In genomic region chr9:116511450-116511849, GRCm38 (mm10) we compare ENCODE assay signal across 9 mouse cellular contexts.
A peak's percentile ranks its signal among the peaks of the same experiment; 100 is the strongest.
DNase-seq lines count a peak whose midpoint lies in the region; ATAC-seq lines count a peak whose summit lies in the region.
"Had no signal": no experiment of that assay in that cellular context is flagged by ENCODE, and none has a peak within 500 bp of the region (broad histone marks: within the 10 kb centered on the region; RNA-seq: fewer than 3 reads in every experiment).

No protein-coding gene starts in this region.

- no peak overlapping the region for H3K4me2 ChIP-seq in midbrain, embryonic 11.5 days
- H3K4me2 ChIP-seq in forebrain, embryonic 13.5 days: no peak overlapping the region
- H3K4me2 ChIP-seq: liver, embryonic 13.5 days had no signal

- intact Hi-C loops in heart, postnatal 36 days (cut with DNase I): loop anchor here (2.0 kb wide), 2 partner anchors 41 to 85 kb away; no protein-coding TSS in a partner anchor

- no peak for ATAC-seq in midbrain, embryonic 11.5 days (ENCODE audit: low FRiP score)
- ATAC-seq in common myeloid progenitor, adult 5-6 weeks (replicated peaks; ENCODE audit: low read depth, poor library complexity, severe bottlenecking): 0 out of 2 replicates have a peak, but pooled peaks have one; percentile 42
- ATAC-seq in megakaryocyte, adult 5-6 weeks (ENCODE audit: poor library complexity, severe bottlenecking): peak; percentile 56
- no peak for ATAC-seq in forebrain, embryonic 13.5 days

- no peak overlapping the region for H3K9ac ChIP-seq in midbrain, embryonic 11.5 days (ENCODE audit: low read length)
- H3K9ac ChIP-seq in forebrain, embryonic 13.5 days: no peak overlapping the region
- H3K9ac ChIP-seq: liver, embryonic 13.5 days had no signal

- peak; percentile 4 to 30 for DNase-seq in heart, adult 18-20 months
- no peak for DNase-seq in heart, postnatal 36 days
- peak; percentile 86 for DNase-seq in midbrain, embryonic 11.5 days (ENCODE audit: low spot score, missing footprints)
- DNase-seq in midbrain, embryonic 10.5 days (ENCODE audit: low spot score): no peak
- DNase-seq in urinary bladder, postnatal 25 days (ENCODE audit: low spot score): no peak
- DNase-seq: liver, embryonic 13.5 days had no signal

- H3K4me3 ChIP-seq in midbrain, embryonic 11.5 days (ENCODE audit: low read depth, low read length): no peak overlapping the region
- no peak overlapping the region for H3K4me3 ChIP-seq in midbrain, embryonic 10.5 days
- H3K4me3 ChIP-seq in forebrain, embryonic 13.5 days: no peak overlapping the region
- H3K4me3 ChIP-seq: liver, embryonic 13.5 days had no signal

- no peaks in the 10 kb centered on the region for H3K36me3 ChIP-seq in midbrain, embryonic 11.5 days (ENCODE audit: control insufficient read depth, insufficient read depth, low read length)
- H3K36me3 ChIP-seq in midbrain, embryonic 10.5 days: no peaks in the 10 kb centered on the region
- H3K36me3 ChIP-seq in forebrain, embryonic 13.5 days (ENCODE audit: poor library complexity, severe bottlenecking): no peaks in the 10 kb centered on the region
- H3K36me3 ChIP-seq: liver, embryonic 13.5 days had no signal

- 62% methylated on average over 3 of the region's 3 CpGs for WGBS in midbrain, embryonic 11.5 days
- WGBS in midbrain, embryonic 10.5 days: 62% methylated on average over 3 of the region's 3 CpGs
- 73% methylated on average over 3 of the region's 3 CpGs for WGBS in forebrain, embryonic 13.5 days

- H3K27ac ChIP-seq in midbrain, embryonic 11.5 days (ENCODE audit: low read depth, low read length): no peak overlapping the region
- no peak overlapping the region for H3K27ac ChIP-seq in midbrain, embryonic 10.5 days (replicated peaks)
- no peak overlapping the region for H3K27ac ChIP-seq in forebrain, embryonic 13.5 days
- H3K27ac ChIP-seq: liver, embryonic 13.5 days had no signal

- no peaks in the 10 kb centered on the region for H3K27me3 ChIP-seq in midbrain, embryonic 11.5 days (ENCODE audit: control insufficient read depth, insufficient read depth, low read length)
- H3K27me3 ChIP-seq in midbrain, embryonic 10.5 days (ENCODE audit: low read depth, poor library complexity, severe bottlenecking): no peaks in the 10 kb centered on the region
- H3K27me3 ChIP-seq in forebrain, embryonic 13.5 days: no peaks in the 10 kb centered on the region
- H3K27me3 ChIP-seq: liver, embryonic 13.5 days had no signal

- H3K4me1 ChIP-seq in midbrain, embryonic 11.5 days (ENCODE audit: control insufficient read depth, insufficient read depth, low read length): no peaks in the 10 kb centered on the region
- no peaks in the 10 kb centered on the region for H3K4me1 ChIP-seq in midbrain, embryonic 10.5 days
- H3K4me1 ChIP-seq in forebrain, embryonic 13.5 days: no peaks in the 10 kb centered on the region
- H3K4me1 ChIP-seq: liver, embryonic 13.5 days had no signal

- H3K9me3 ChIP-seq in midbrain, embryonic 11.5 days (ENCODE audit: control insufficient read depth, low read length): no peaks in the 10 kb centered on the region
- no peaks in the 10 kb centered on the region for H3K9me3 ChIP-seq in midbrain, embryonic 10.5 days (replicated peaks)
- no peaks in the 10 kb centered on the region for H3K9me3 ChIP-seq in forebrain, embryonic 13.5 days (replicated peaks)
- H3K9me3 ChIP-seq: liver, embryonic 13.5 days had no signal

Comparison
In these comparisons a context has a peak if more than half of its experiments do, and no peak if none do; other contexts are left out.
1. DNase-seq: peak in heart, adult 18-20 months (2 of 2) and midbrain, embryonic 11.5 days (single experiment); none in heart, postnatal 36 days (0 of 2), midbrain, embryonic 10.5 days (single experiment) and urinary bladder, postnatal 25 days (single experiment).
2. ATAC-seq: peak in common myeloid progenitor, adult 5-6 weeks (single experiment) and megakaryocyte, adult 5-6 weeks (single experiment); none in midbrain, embryonic 11.5 days (single experiment) and forebrain, embryonic 13.5 days (single experiment).